Mouse (Mus musculus): ENCODE results near the gene 1700008O03Rik. TPM values are rescaled to one million over a fixed set of nuclear protein-coding genes. Genes with fewer than 3 reads are reported as not detected.

1700008O03Rik gene
- total RNA-seq, 2 experiments from 2014 or later, result 2.1 to 4.5 TPM

GRCm38 (mm10) chr7:44310878-44311712, 74.5 kb downstream of the 1700008O03Rik start:
- DNase-seq (ENCODE audit: low spot score in 2 of 2), result peak in 1 of 2 experiments; percentile 65

- DNase-seq (ENCODE audit: low spot score in 2 of 2), result no peak
Observed at GRCm38 (mm10) chr7:44310285-44310877, 75.2 kb downstream of the 1700008O03Rik start.

Other genes starting within 250 kb of the 1700008O03Rik start
- gene Klk1b16, start 249.1 kb downstream of the 1700008O03Rik start, total RNA-seq (2021), result not detected
- gene Klk1b24, start 197.6 kb downstream of the 1700008O03Rik start, total RNA-seq (2021), result not detected
- gene Klk1b3, start 187.6 kb downstream of the 1700008O03Rik start, total RNA-seq (2021), result not detected
- gene Klk1b4, start 178.4 kb downstream of the 1700008O03Rik start, total RNA-seq (2021), result not detected
- not detected for gene Klk1b5, start 169.9 kb downstream of the 1700008O03Rik start, total RNA-seq (2021)
- not detected for gene Klk1, start 160.5 kb downstream of the 1700008O03Rik start, total RNA-seq (2021)
- gene Gm36864, start 149.6 kb downstream of the 1700008O03Rik start, total RNA-seq (2021), result not detected
- under 1 TPM; 0.62 to 0.84 TPM for gene 1700028J19Rik, start 139.1 kb downstream of the 1700008O03Rik start, total RNA-seq (2021)
- 10 to 100 TPM; 78.3 to 89.3 TPM for gene 2410002F23Rik, start 139.1 kb downstream of the 1700008O03Rik start, total RNA-seq (2021)
- gene Acp4, start 128.4 kb downstream of the 1700008O03Rik start, total RNA-seq (2021), result not detected
- not detected for gene Gm15517, start 124.4 kb downstream of the 1700008O03Rik start, total RNA-seq (2021)
- gene Clec11a, start 78.9 kb downstream of the 1700008O03Rik start, total RNA-seq (2021), result 1 to 10 TPM; 3.3 to 3.6 TPM
- gene Shank1, start 75.6 kb downstream of the 1700008O03Rik start, total RNA-seq (2021), result 100 to 1,000 TPM; 626 to 653 TPM
- 10 to 100 TPM; 85.4 to 87.4 TPM for gene Syt3, start 1.7 kb downstream of the 1700008O03Rik start, total RNA-seq (2021)
- 100 to 1,000 TPM; 336 to 349 TPM for gene Lrrc4b, start 43.2 kb upstream of the 1700008O03Rik start, total RNA-seq (2021)
- 10 to 100 TPM; 13.0 TPM for gene Aspdh, start 79.6 kb upstream of the 1700008O03Rik start, total RNA-seq (2021)
- 100 to 1,000 TPM in 1 of 2 experiments, 10 to 100 TPM in 1; 86.1 to 100 TPM for gene Josd2, start 82.2 kb upstream of the 1700008O03Rik start, total RNA-seq (2021)
- 100 to 1,000 TPM; 235 to 245 TPM for gene Emc10, start 110.7 kb upstream of the 1700008O03Rik start, total RNA-seq (2021)
- gene Fam71e1, start 110.8 kb upstream of the 1700008O03Rik start, total RNA-seq (2021), result 10 to 100 TPM; 16.2 to 17.6 TPM
- gene Mybpc2, start 138.8 kb upstream of the 1700008O03Rik start, total RNA-seq (2021), result under 1 TPM; 0.27 to 0.28 TPM
- not detected for gene Spib, start 146.3 kb upstream of the 1700008O03Rik start, total RNA-seq (2021)
- 10 to 100 TPM in 1 of 2 experiments, 1 to 10 TPM in 1; 9.4 to 13.2 TPM for gene Pold1, start 163.0 kb upstream of the 1700008O03Rik start, total RNA-seq (2021)
- gene Nr1h2, start 168.1 kb upstream of the 1700008O03Rik start, total RNA-seq (2021), result 10 to 100 TPM; 64.9 to 68.5 TPM
- not detected for gene Napsa, start 186.6 kb upstream of the 1700008O03Rik start, total RNA-seq (2021)
- 100 to 1,000 TPM; 164 to 170 TPM for gene Kcnc3, start 204.8 kb upstream of the 1700008O03Rik start, total RNA-seq (2021)